Mouse (Mus musculus): ENCODE results near the gene Dapl1.
A peak's percentile ranks its signal among the peaks of the same experiment; 100 is the strongest.

- no peak for TF ChIP-seq POLR2A (IDR thresholded peaks at IDR 0.05; ENCODE audit: borderline replicate concordance, extremely low read depth, insufficient read depth, insufficient read length, poor library complexity, severe bottlenecking)
- peak; percentile 88 for TF ChIP-seq CTCF (IDR thresholded peaks at IDR 0.05; ENCODE audit: borderline replicate concordance, extremely low read depth, insufficient read depth, insufficient read length)
These were observed 56.9 kb downstream of the Dapl1 start for GRCm38 (mm10) chr2:59541121-59541887.
